Mouse (Mus musculus) limb, embryonic 11.5 days (tissue): ENCODE data around the gene Tldc1. TPM values are rescaled to one million over a fixed set of nuclear protein-coding genes. Genes with fewer than 3 reads are reported as not detected.

Source experiments
- ATAC-seq: fragments of 200-750 bp; cut with Nextera tagmentation; 2 replicates; pipeline ENCODE4 v1.8.0; 2017; ENCODE audit warnings: low read depth; ENCODE audit not compliant: insufficient number of reproducible peaks, low FRiP score, low TSS enrichment
- DNase-seq: peaks from one replicate; pipeline ENCODE4 v3.0.0-alpha.2; 2015; ENCODE audit warnings: low spot score
- H3K27ac ChIP-seq: fragments of 300-500 bp; sonication (generic); replicated peaks from 2 replicates; pipeline ENCODE4 v1.5.1; 2014; ENCODE audit warnings: low read depth, mild to moderate bottlenecking, low read length
- H3K27me3 ChIP-seq: fragments of 300-500 bp; sonication (generic); 2 replicates; pipeline ENCODE4 v1.6.1; 2014; ENCODE audit warnings: mild to moderate bottlenecking, low read length, mixed read lengths; ENCODE audit not compliant: control insufficient read depth, insufficient read depth
- H3K36me3 ChIP-seq: fragments of 300-500 bp; sonication (generic); 2 replicates; pipeline ENCODE4 v1.6.1; 2014; ENCODE audit warnings: mild to moderate bottlenecking, low read length, moderate library complexity, mixed read lengths; ENCODE audit not compliant: control insufficient read depth, insufficient read depth
- H3K4me1 ChIP-seq: fragments of 300-500 bp; sonication (generic); 2 replicates; pipeline ENCODE4 v1.6.1; 2014; ENCODE audit warnings: low read length, mixed read lengths; ENCODE audit not compliant: control insufficient read depth, insufficient read depth
- H3K4me2 ChIP-seq: fragments of 300-500 bp; sonication (generic); 2 replicates; pipeline ENCODE4 v1.6.1; 2014; ENCODE audit warnings: low read depth, mild to moderate bottlenecking, moderate library complexity; ENCODE audit not compliant: severe bottlenecking
- H3K4me3 ChIP-seq: fragments of 300-500 bp; sonication (generic); 2 replicates; pipeline ENCODE4 v1.5.1; 2014; ENCODE audit warnings: low read depth, low read length
- H3K9ac ChIP-seq: fragments of 300-500 bp; sonication (generic); 2 replicates; pipeline ENCODE4 v1.6.1; 2014; ENCODE audit warnings: mild to moderate bottlenecking, low read length
- H3K9me3 ChIP-seq: fragments of 300-500 bp; sonication (generic); 2 replicates; pipeline ENCODE4 v1.6.1; 2016; ENCODE audit warnings: low read length; ENCODE audit not compliant: control insufficient read depth
- WGBS: fragments of 180-500 bp; shearing (Covaris S2); extraction: QIAGEN DNeasy Blood & Tissue Kit; methylation state at CpG from one replicate; pipeline ENCODE4 v1.1.7; 2014; 5-methylcytosine and 5-hydroxymethylcytosine counted together
- polyA plus RNA-seq: library from polyadenylated mRNA; unstranded; fragments of >200 nt; fragmentation: Nextera tagmentation; extraction: Ambion mirVana; gene quantifications from 2 replicates; pipeline ENCODE4 v1.2.1, GENCODE M21; 2014

Tldc1 gene
- polyA plus RNA-seq, 1 experiment from 2014 or later, result 7.0 TPM

DNA sequence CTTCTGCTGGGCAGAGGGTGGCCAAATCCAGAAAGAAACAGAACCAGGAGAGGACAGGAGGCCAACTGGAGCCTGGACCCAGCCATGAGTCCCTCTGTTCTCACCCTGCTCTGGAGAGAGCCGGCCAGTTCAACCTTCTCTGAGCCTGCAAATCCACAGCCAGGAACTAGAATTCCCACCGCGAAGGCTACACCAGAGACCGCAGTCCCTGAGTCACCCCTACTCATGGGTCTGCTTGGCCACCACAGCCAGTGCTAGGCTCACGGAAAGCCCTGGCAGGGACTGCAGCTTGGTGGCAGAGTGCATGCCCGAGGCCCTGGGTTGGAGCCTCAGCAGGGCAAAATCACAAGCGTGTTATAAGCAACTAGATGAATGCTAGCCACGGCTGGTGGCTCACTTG lies 41.8 kb upstream of the Tldc1 start:
- Histone ChIP-seq H3K4me1 (no peaks in the 10 kb centered on the region), H3K27ac (no peak overlapping the region), H3K4me2 (no peak overlapping the region), H3K36me3 (peaks cover 2% of the 10 kb centered on the region), H3K27me3 (no peaks in the 10 kb centered on the region), H3K9me3 (no peaks in the 10 kb centered on the region), H3K4me3 (no peak overlapping the region), H3K9ac (no peak overlapping the region)
- ATAC-seq (no peak), DNase-seq (no peak)
- WGBS, result 89% methylated on average over 8 of the region's 8 CpGs

DNA sequence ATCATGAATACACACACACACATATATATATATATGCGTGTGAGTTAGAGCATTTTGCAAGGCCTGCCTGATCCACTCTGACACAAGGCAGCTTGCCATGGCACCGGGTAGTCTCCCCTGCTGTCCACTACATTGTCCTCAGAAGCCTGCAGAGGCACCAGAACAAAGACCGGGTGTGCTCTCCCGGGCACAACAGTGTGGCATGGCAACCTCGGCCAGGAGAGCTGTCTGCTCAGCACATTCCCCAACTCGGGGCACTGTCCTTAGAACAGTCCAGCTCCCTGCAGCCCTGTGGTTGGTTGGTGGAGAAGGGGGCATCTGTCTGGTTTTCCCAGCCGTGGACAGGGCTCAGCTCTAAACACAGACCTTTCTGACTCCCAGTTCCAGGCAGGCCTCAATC lies 41.1 kb upstream of the Tldc1 start:
- no peaks in the 10 kb centered on the region for H3K4me1 ChIP-seq
- H3K9ac ChIP-seq, result no peak overlapping the region
- H3K27ac ChIP-seq, result no peak overlapping the region
- DNase-seq (no peak), ATAC-seq (no peak)
- no peaks in the 10 kb centered on the region for H3K27me3 ChIP-seq
- no peak overlapping the region for H3K4me2 ChIP-seq
- WGBS, result 81% methylated on average over 7 of the region's 7 CpGs
- no peak overlapping the region for H3K4me3 ChIP-seq
- H3K9me3 ChIP-seq, result no peaks in the 10 kb centered on the region
- H3K36me3 ChIP-seq, result peaks cover 2% of the 10 kb centered on the region

DNA sequence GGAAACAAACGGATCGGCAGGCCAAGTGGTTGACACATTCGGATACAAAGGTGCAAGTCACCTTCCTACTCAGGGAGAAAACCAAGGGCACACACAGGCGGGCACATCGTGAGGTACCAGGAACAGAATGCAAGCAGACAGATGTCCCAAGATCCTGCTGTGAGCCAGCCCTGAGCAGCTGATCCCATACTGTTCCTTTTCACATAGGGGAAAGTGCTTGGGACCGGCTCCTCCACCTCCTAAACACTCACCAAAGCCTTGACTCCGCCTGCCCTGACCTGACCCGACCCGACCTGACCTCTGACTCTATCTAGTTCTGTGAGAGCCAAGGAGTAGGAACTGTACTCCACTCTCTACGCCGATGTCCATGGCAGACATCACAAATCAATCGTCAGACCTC lies 39.2 kb upstream of the Tldc1 start:
- Histone ChIP-seq H3K4me1 (0 out of 2 replicates have a peak, but pooled peaks cover 3% of the 10 kb centered on the region), H3K36me3 (peaks cover 2% of the 10 kb centered on the region; the same call in 1 of the 2 replicates), H3K9ac (no peak overlapping the region), H3K27ac (no peak overlapping the region), H3K4me2 (no peak overlapping the region), H3K4me3 (no peak overlapping the region), H3K9me3 (no peaks in the 10 kb centered on the region), H3K27me3 (no peaks in the 10 kb centered on the region)
- ATAC-seq (no peak), DNase-seq (no peak)
- 30% methylated on average over 12 of the region's 12 CpGs for WGBS

- Histone ChIP-seq H3K27ac (no peak overlapping the region), H3K36me3 (0 out of 2 replicates have a peak, but pooled peaks cover 2% of the 10 kb centered on the region), H3K27me3 (no peaks in the 10 kb centered on the region), H3K4me2 (no peak overlapping the region), H3K9ac (no peak overlapping the region), H3K9me3 (no peaks in the 10 kb centered on the region), H3K4me1 (0 out of 2 replicates have a peak, but pooled peaks cover 3% of the 10 kb centered on the region), H3K4me3 (no peak overlapping the region)
- WGBS, result 78% methylated on average over 6 of the region's 6 CpGs
- ATAC-seq (no peak), DNase-seq (no peak)
Measured at GRCm38 (mm10) chr8:119816219-119816618, 38.0 kb upstream of the Tldc1 start.

GRCm38 (mm10) chr8:119812650-119813431 lies 34.6 kb upstream of the Tldc1 start:
- no peak for DNase-seq
- no peak overlapping the region for H3K4me3 ChIP-seq
- H3K9ac ChIP-seq, result no peak overlapping the region
- H3K9me3 ChIP-seq, result no peaks in the 10 kb centered on the region
- 0 out of 2 replicates have a peak, but pooled peaks cover 3% of the 10 kb centered on the region for H3K4me1 ChIP-seq
- no peaks in the 10 kb centered on the region for H3K27me3 ChIP-seq
- WGBS, result 83% methylated on average over 12 of the region's 12 CpGs
- H3K36me3 ChIP-seq, result no peaks in the 10 kb centered on the region; the same call in 1 of the 2 replicates
- ATAC-seq, result no peak
- no peak overlapping the region for H3K27ac ChIP-seq
- H3K4me2 ChIP-seq, result no peak overlapping the region

DNA sequence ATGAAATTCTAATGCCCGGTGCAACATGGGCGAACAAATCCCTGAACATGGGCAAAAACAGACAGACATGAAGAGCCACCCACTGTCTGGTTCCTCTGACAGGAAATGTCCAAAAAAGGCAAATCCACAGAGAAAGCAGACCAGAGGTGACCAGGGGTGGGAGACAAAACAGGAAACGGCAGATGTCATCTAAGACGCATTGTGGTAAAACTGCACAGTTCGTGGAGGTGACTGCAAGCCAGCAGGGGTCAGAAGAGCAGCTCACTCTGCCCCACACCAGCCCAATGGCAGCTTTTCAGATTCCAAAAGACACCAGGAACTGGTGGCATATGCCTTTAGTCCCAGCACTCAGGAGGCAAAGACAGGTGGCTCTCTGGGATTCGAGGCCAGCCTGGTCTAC lies 33.7 kb upstream of the Tldc1 start:
- 59% methylated on average over 6 of the region's 6 CpGs for WGBS
- Histone ChIP-seq H3K27me3 (no peaks in the 10 kb centered on the region), H3K4me2 (no peak overlapping the region), H3K4me3 (no peak overlapping the region), H3K9me3 (no peaks in the 10 kb centered on the region), H3K9ac (no peak overlapping the region), H3K27ac (no peak overlapping the region), H3K36me3 (no peaks in the 10 kb centered on the region; the same call in 1 of the 2 replicates), H3K4me1 (0 out of 2 replicates have a peak, but pooled peaks cover 3% of the 10 kb centered on the region)
- ATAC-seq, result no peak
- DNase-seq, result no peak

DNA sequence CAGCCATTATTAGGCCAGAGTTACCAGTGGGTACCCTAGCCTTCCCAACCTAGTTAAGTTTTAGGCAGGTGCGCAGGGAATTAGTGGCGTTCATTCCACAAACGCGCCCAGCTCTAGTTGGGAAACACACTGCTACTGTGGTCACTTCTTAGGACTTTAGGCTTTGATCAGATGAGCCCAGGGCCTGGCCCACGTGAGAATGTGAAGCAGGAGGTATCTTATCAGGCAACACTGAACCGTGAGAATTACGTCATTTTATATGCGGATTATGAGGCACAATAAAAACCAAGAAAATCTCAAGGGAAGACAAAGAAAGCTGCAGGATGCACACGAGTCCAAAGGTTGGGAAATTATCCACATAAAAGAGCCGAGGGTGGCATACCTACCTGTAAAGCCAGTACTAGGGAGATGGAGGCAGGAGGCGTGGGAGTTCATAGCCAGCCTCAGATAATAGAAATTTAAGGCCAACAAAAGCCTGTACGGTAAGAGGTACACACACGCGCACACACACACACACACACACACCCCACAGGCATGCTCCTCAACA lies 32.8 kb upstream of the Tldc1 start:
- no peaks in the 10 kb centered on the region for H3K9me3 ChIP-seq
- H3K4me2 ChIP-seq, result no peak overlapping the region
- H3K36me3 ChIP-seq, result no peaks in the 10 kb centered on the region; the same call in 1 of the 2 replicates
- H3K4me3 ChIP-seq, result no peak overlapping the region
- no peak overlapping the region for H3K9ac ChIP-seq
- WGBS, result 88% methylated on average over 14 of the region's 14 CpGs
- H3K4me1 ChIP-seq, result 0 out of 2 replicates have a peak, but pooled peaks cover 3% of the 10 kb centered on the region
- DNase-seq (no peak), ATAC-seq (no peak)
- no peak overlapping the region for H3K27ac ChIP-seq
- no peaks in the 10 kb centered on the region for H3K27me3 ChIP-seq

- Histone ChIP-seq H3K9ac (no peak overlapping the region), H3K27ac (no peak overlapping the region), H3K4me3 (no peak overlapping the region), H3K36me3 (no peaks in the 10 kb centered on the region; the same call in 1 of the 2 replicates), H3K4me2 (no peak overlapping the region), H3K27me3 (no peaks in the 10 kb centered on the region), H3K9me3 (no peaks in the 10 kb centered on the region), H3K4me1 (0 out of 2 replicates have a peak, but pooled peaks cover 3% of the 10 kb centered on the region)
- ATAC-seq (no peak), DNase-seq (no peak)
- 85% methylated on average over 23 of the region's 23 CpGs for WGBS
Measured at GRCm38 (mm10) chr8:119810127-119810868, 32.1 kb upstream of the Tldc1 start.
